Mouse (Mus musculus): ENCODE results near the gene Clpb. TPM values are rescaled to one million over a fixed set of nuclear protein-coding genes. Genes with fewer than 3 reads are reported as not detected.
A peak's percentile ranks its signal among the peaks of the same experiment; 100 is the strongest.

The Clpb gene
- polyA plus RNA-seq, 1 experiment from 2014 or later = 41.0 TPM

- Histone ChIP-seq H3K4me2 (replicated peaks) (no peak overlapping the region), H3K36me3 (no peaks in the 10 kb centered on the region), H3K9me3 (no peaks in the 10 kb centered on the region), H3K27me3 (replicated peaks) (no peaks in the 10 kb centered on the region), H3K4me3 (no peak overlapping the region), H3K4me1 (peaks cover 6% of the 10 kb centered on the region; the same call in 1 of the 2 replicates), H3K27ac (no peak overlapping the region), H3K9ac (no peak overlapping the region)
- WGBS = 55% methylated on average over 8 of the region's 8 CpGs
- peak; percentile 33 for ATAC-seq (ENCODE audit: low FRiP score, low read depth)
Observed at GRCm38 (mm10) chr7:101772687-101773086, 109.3 kb downstream of the Clpb start.

GRCm38 (mm10) chr7:101777053-101777452 is 113.6 kb downstream of the Clpb start:
- no peak overlapping the region for H3K27ac ChIP-seq
- H3K4me2 ChIP-seq (replicated peaks) = no peak overlapping the region
- no peaks in the 10 kb centered on the region for H3K9me3 ChIP-seq
- no peak for ATAC-seq (ENCODE audit: low FRiP score, low read depth)
- no peaks in the 10 kb centered on the region for H3K27me3 ChIP-seq (replicated peaks)
- no peak overlapping the region for H3K4me3 ChIP-seq
- 88% methylated on average over 1 of the region's 1 CpGs for WGBS
- no peak overlapping the region for H3K9ac ChIP-seq
- 0 out of 2 replicates have a peak, but pooled peaks cover 7% of the 10 kb centered on the region for H3K36me3 ChIP-seq
- H3K4me1 ChIP-seq = 0 out of 2 replicates have a peak, but pooled peaks cover 4% of the 10 kb centered on the region

GRCm38 (mm10) chr7:101817861-101818401 is 154.5 kb downstream of the Clpb start, which contains the start of gene Phox2a:
Gene Phox2a, plus strand, starts transcription at chr7:101818313.
- Histone ChIP-seq H3K27me3 (replicated peaks) (peaks cover 67% of the 10 kb centered on the region), H3K4me2 (replicated peaks) (peak within 1 kb of the TSS; percentile 56), H3K36me3 (no peaks in the 10 kb centered on the region), H3K9ac (peak within 1 kb of the TSS; percentile 40; the same call in 1 of the 2 replicates), H3K9me3 (no peaks in the 10 kb centered on the region), H3K4me3 (peak within 1 kb of the TSS; percentile 25), H3K4me1 (peaks cover 32% of the 10 kb centered on the region), H3K27ac (no peak within 1 kb of the TSS)
- 1% methylated on average over 45 of the region's 45 CpGs for WGBS
- peak; percentile 39 for ATAC-seq (ENCODE audit: low FRiP score, low read depth)

- Histone ChIP-seq H3K4me3 (peak overlapping the region; percentile 9), H3K27me3 (replicated peaks) (peaks cover 78% of the 10 kb centered on the region), H3K9me3 (no peaks in the 10 kb centered on the region), H3K4me2 (replicated peaks) (peak overlapping the region; percentile 78), H3K36me3 (peaks cover 13% of the 10 kb centered on the region), H3K27ac (no peak overlapping the region), H3K4me1 (peaks cover 32% of the 10 kb centered on the region), H3K9ac (no peak overlapping the region)
- WGBS = 2% methylated on average over 35 of the region's 35 CpGs
- no peak for ATAC-seq (ENCODE audit: low FRiP score, low read depth)
Observed at GRCm38 (mm10) chr7:101820295-101821030, 157.0 kb downstream of the Clpb start.

GRCm38 (mm10) chr7:101821571-101822501 is 158.4 kb downstream of the Clpb start:
- Histone ChIP-seq H3K27me3 (replicated peaks) (peaks cover 72% of the 10 kb centered on the region), H3K36me3 (peaks cover 27% of the 10 kb centered on the region), H3K27ac (no peak overlapping the region), H3K9me3 (no peaks in the 10 kb centered on the region), H3K4me3 (peak overlapping the region; percentile 39), H3K4me2 (replicated peaks) (peak overlapping the region; percentile 78), H3K4me1 (peaks cover 32% of the 10 kb centered on the region), H3K9ac (peak overlapping the region; percentile 61)
- ATAC-seq (ENCODE audit: low FRiP score, low read depth) = peak; percentile 22
- under 1% methylated on average over 71 of the region's 71 CpGs for WGBS

GRCm38 (mm10) chr7:101822836-101823757 is 159.7 kb downstream of the Clpb start:
- H3K4me3 ChIP-seq = no peak overlapping the region
- H3K9me3 ChIP-seq = no peaks in the 10 kb centered on the region
- H3K4me2 ChIP-seq (replicated peaks) = 0 out of 2 replicates have a peak overlapping the region, but pooled peaks have one; percentile 7
- H3K27ac ChIP-seq = no peak overlapping the region
- peaks cover 59% of the 10 kb centered on the region for H3K27me3 ChIP-seq (replicated peaks)
- 22% methylated on average over 32 of the region's 32 CpGs for WGBS
- H3K36me3 ChIP-seq = peaks cover 39% of the 10 kb centered on the region
- no peak overlapping the region for H3K9ac ChIP-seq
- peaks cover 26% of the 10 kb centered on the region for H3K4me1 ChIP-seq
- 0 out of 2 replicates have a peak, but pooled peaks have one; percentile 14 for ATAC-seq (ENCODE audit: low FRiP score, low read depth)

GRCm38 (mm10) chr7:101823758-101824630 is 160.6 kb downstream of the Clpb start:
- 85% methylated on average over 18 of the region's 18 CpGs for WGBS
- H3K9me3 ChIP-seq = no peaks in the 10 kb centered on the region
- peaks cover 21% of the 10 kb centered on the region for H3K4me1 ChIP-seq
- no peak overlapping the region for H3K4me3 ChIP-seq
- ATAC-seq (ENCODE audit: low FRiP score, low read depth) = no peak
- peaks cover 48% of the 10 kb centered on the region for H3K36me3 ChIP-seq
- H3K9ac ChIP-seq = no peak overlapping the region
- H3K27ac ChIP-seq = no peak overlapping the region
- H3K4me2 ChIP-seq (replicated peaks) = no peak overlapping the region
- H3K27me3 ChIP-seq (replicated peaks) = peaks cover 50% of the 10 kb centered on the region

GRCm38 (mm10) chr7:101830373-101830772 is 166.9 kb downstream of the Clpb start:
- ATAC-seq (ENCODE audit: low FRiP score, low read depth) = no peak
- peaks cover 15% of the 10 kb centered on the region for H3K4me1 ChIP-seq
- H3K36me3 ChIP-seq = peaks cover 74% of the 10 kb centered on the region
- no peaks in the 10 kb centered on the region for H3K27me3 ChIP-seq (replicated peaks)
- H3K9me3 ChIP-seq = no peaks in the 10 kb centered on the region
- no peak overlapping the region for H3K4me2 ChIP-seq (replicated peaks)
- no peak overlapping the region for H3K9ac ChIP-seq
- no peak overlapping the region for H3K27ac ChIP-seq
- WGBS = 96% methylated on average over 3 of the region's 3 CpGs
- H3K4me3 ChIP-seq = no peak overlapping the region

- H3K27ac ChIP-seq = no peak overlapping the region
- 94% methylated on average over 8 of the region's 8 CpGs for WGBS
Observed at GRCm38 (mm10) chr7:101831437-101831836, 168.0 kb downstream of the Clpb start.

GRCm38 (mm10) chr7:101832372-101832771 is 168.9 kb downstream of the Clpb start:
- WGBS = 92% methylated on average over 4 of the region's 4 CpGs
- Histone ChIP-seq H3K9ac (no peak overlapping the region), H3K27me3 (replicated peaks) (no peaks in the 10 kb centered on the region), H3K4me1 (peaks cover 30% of the 10 kb centered on the region), H3K27ac (no peak overlapping the region), H3K9me3 (no peaks in the 10 kb centered on the region), H3K4me3 (no peak overlapping the region), H3K4me2 (replicated peaks) (no peak overlapping the region), H3K36me3 (peaks cover 54% of the 10 kb centered on the region)
- no peak for ATAC-seq (ENCODE audit: low FRiP score, low read depth)

More at GRCm38 (mm10) chr7:101831437-101831836, 168.0 kb downstream of the Clpb start:
- Histone ChIP-seq H3K4me1 (peaks cover 23% of the 10 kb centered on the region), H3K4me2 (replicated peaks) (no peak overlapping the region), H3K9me3 (no peaks in the 10 kb centered on the region), H3K27me3 (replicated peaks) (no peaks in the 10 kb centered on the region), H3K4me3 (no peak overlapping the region), H3K9ac (no peak overlapping the region), H3K36me3 (peaks cover 63% of the 10 kb centered on the region)
- ATAC-seq (ENCODE audit: low FRiP score, low read depth) = no peak

Data from neural tube, embryonic 12.5 days (tissue).